Mouse (Mus musculus) lung, postnatal 0 days (tissue): ENCODE data around the gene Rpap3. TPM values are rescaled to one million over a fixed set of nuclear protein-coding genes. Genes with fewer than 3 reads are reported as not detected.

Experiments used
- ATAC-seq: fragments of 200-750 bp; cut with Nextera tagmentation; 2 replicates; pipeline ENCODE4 v1.8.0; 2017; ENCODE audit warnings: moderate library complexity
- DNase-seq: peaks from one replicate; pipeline ENCODE4 v3.0.0-alpha.2; 2016; ENCODE audit warnings: low spot score
- H3K27ac ChIP-seq: fragments of 300-500 bp; sonication (generic); 2 replicates; pipeline ENCODE4 v1.5.1; 2014; ENCODE audit warnings: antibody characterized with exemption, mild to moderate bottlenecking, low read length, mixed read lengths
- H3K27me3 ChIP-seq: fragments of 300-500 bp; sonication (generic); replicated peaks from 2 replicates; pipeline ENCODE4 v1.6.1; 2014; ENCODE audit warnings: low read length, mixed read lengths; ENCODE audit not compliant: insufficient read depth
- H3K36me3 ChIP-seq: fragments of 300-500 bp; sonication (generic); 2 replicates; pipeline ENCODE4 v1.6.1; 2014; ENCODE audit warnings: low read length, mixed read lengths; ENCODE audit not compliant: insufficient read depth
- H3K4me1 ChIP-seq: fragments of 300-500 bp; sonication (generic); 2 replicates; pipeline ENCODE4 v1.6.1; 2014; ENCODE audit warnings: antibody characterized with exemption, low read depth, low read length, mixed read lengths; ENCODE audit not compliant: insufficient read depth
- H3K4me2 ChIP-seq: fragments of 300-500 bp; sonication (generic); replicated peaks from 2 replicates; pipeline ENCODE4 v1.6.1; 2014; ENCODE audit warnings: low read depth, mild to moderate bottlenecking, low read length, moderate library complexity, mixed read lengths
- H3K4me3 ChIP-seq: fragments of 300-500 bp; sonication (generic); 2 replicates; pipeline ENCODE4 v1.5.1; 2014; ENCODE audit warnings: low read depth, low read length
- H3K9ac ChIP-seq: fragments of 300-500 bp; sonication (generic); replicated peaks from 2 replicates; pipeline ENCODE4 v1.6.1; 2014; ENCODE audit warnings: low read depth, mild to moderate bottlenecking
- H3K9me3 ChIP-seq: fragments of 300-500 bp; sonication (generic); 2 replicates; pipeline ENCODE4 v1.6.1; 2016; ENCODE audit warnings: low read length, mixed read lengths
- CTCF ChIP-seq: IDR thresholded peaks from 2 replicates; pipeline ENCODE4 v1.5.1; 2016; ENCODE audit warnings: antibody characterized with exemption, mild to moderate bottlenecking
- EP300 ChIP-seq: IDR thresholded peaks from 2 replicates; pipeline ENCODE4 v1.6.1; 2016; ENCODE audit warnings: antibody characterized with exemption, mild to moderate bottlenecking, control low read depth
- WGBS: fragments of 180-500 bp; shearing (Covaris S2); extraction: QIAGEN DNeasy Blood & Tissue Kit; methylation state at CpG from one replicate; pipeline ENCODE4 v1.1.7; 2014; 5-methylcytosine and 5-hydroxymethylcytosine counted together
- polyA plus RNA-seq: library from polyadenylated mRNA; unstranded; fragments of >200 nt; fragmentation: Nextera tagmentation; extraction: Ambion mirVana; gene quantifications from 2 replicates; pipeline ENCODE4 v1.2.1, GENCODE M21; 2015

The Rpap3 gene
- polyA plus RNA-seq, 1 experiment from 2014 or later: 14.3 TPM

DNA sequence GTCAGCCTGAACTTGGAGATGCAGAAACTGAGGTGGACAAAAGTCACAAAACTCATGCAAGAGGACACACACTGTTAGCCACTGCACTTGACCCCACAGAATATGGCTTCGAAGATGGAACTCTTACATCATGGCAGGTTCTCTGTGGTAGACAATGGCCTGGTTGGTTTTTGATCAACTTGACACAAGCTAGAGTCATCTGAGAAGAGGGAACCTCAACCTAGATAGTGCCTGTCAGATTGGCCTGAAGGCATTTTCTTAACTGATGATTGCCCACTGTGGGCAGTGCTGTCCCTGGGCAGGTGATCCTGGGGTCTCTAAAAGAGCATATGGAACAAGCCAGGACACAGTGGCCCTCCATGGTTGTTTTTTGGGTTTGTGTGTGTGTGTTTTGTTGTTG lies 10.1 kb upstream of the Rpap3 start:
- ATAC-seq: no peak

GRCm38 (mm10) chr15:97715083-97715482 lies 9.5 kb upstream of the Rpap3 start:
- no peak overlapping the region for H3K4me2 ChIP-seq
- H3K27ac ChIP-seq: no peak overlapping the region
- no peak overlapping the region for H3K4me3 ChIP-seq
- WGBS: 84% methylated on average over 8 of the region's 8 CpGs
- ATAC-seq (no peak), DNase-seq (no peak)
- H3K9me3 ChIP-seq: no peaks in the 10 kb centered on the region
- H3K36me3 ChIP-seq: no peaks in the 10 kb centered on the region
- no peaks in the 10 kb centered on the region for H3K27me3 ChIP-seq
- H3K9ac ChIP-seq: no peak overlapping the region
- peaks cover 9% of the 10 kb centered on the region for H3K4me1 ChIP-seq
- TF ChIP-seq EP300: no peak
- no peak for TF ChIP-seq CTCF

More for the DNA sequence above, 10.1 kb upstream of the Rpap3 start:
- Histone ChIP-seq H3K9ac (no peak overlapping the region), H3K36me3 (no peaks in the 10 kb centered on the region), H3K4me3 (no peak overlapping the region), H3K27me3 (no peaks in the 10 kb centered on the region), H3K4me2 (no peak overlapping the region), H3K4me1 (peaks cover 9% of the 10 kb centered on the region), H3K27ac (no peak overlapping the region), H3K9me3 (no peaks in the 10 kb centered on the region)
- 96% methylated on average over 1 of the region's 1 CpGs for WGBS
- no peak for TF ChIP-seq EP300
- no peak for TF ChIP-seq CTCF
- no peak for DNase-seq

GRCm38 (mm10) chr15:97712546-97712945 lies 6.9 kb upstream of the Rpap3 start:
- no peak overlapping the region for H3K4me2 ChIP-seq
- H3K4me3 ChIP-seq: no peak overlapping the region
- ATAC-seq (no peak), DNase-seq (no peak)
- no peaks in the 10 kb centered on the region for H3K9me3 ChIP-seq
- H3K9ac ChIP-seq: no peak overlapping the region
- H3K27ac ChIP-seq: no peak overlapping the region
- TF ChIP-seq CTCF (no peak), EP300 (no peak)
- H3K36me3 ChIP-seq: no peaks in the 10 kb centered on the region
- 56% methylated on average over 6 of the region's 6 CpGs for WGBS
- 0 out of 2 replicates have a peak, but pooled peaks cover 2% of the 10 kb centered on the region for H3K4me1 ChIP-seq
- H3K27me3 ChIP-seq: no peaks in the 10 kb centered on the region

DNA sequence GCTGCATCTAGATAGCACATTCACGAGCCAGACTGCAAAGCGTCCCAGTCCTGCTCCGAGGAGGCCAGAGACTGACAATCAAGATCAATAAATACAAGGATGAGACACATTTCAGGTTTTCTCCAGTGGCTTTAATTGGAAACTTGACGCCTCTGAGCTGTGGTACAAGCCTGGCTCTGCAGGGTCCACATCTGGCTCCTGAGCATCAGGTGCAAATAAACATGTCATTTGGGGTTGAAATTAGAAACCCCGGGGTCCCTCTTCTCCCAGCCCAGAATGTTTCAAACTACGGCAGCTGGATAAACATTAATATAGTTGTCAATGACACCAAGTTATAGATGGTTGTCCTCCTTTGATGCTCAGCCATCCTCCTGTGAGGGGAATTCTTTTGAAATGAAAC lies 5.3 kb upstream of the Rpap3 start:
- no peak overlapping the region for H3K4me3 ChIP-seq
- no peak overlapping the region for H3K9ac ChIP-seq
- TF ChIP-seq CTCF: no peak
- TF ChIP-seq EP300: no peak
- H3K9me3 ChIP-seq: no peaks in the 10 kb centered on the region
- H3K36me3 ChIP-seq: no peaks in the 10 kb centered on the region
- ATAC-seq (no peak), DNase-seq (no peak)
- WGBS: 55% methylated on average over 6 of the region's 6 CpGs
- H3K27ac ChIP-seq: no peak overlapping the region
- H3K27me3 ChIP-seq: no peaks in the 10 kb centered on the region
- H3K4me2 ChIP-seq: no peak overlapping the region
- H3K4me1 ChIP-seq: no peaks in the 10 kb centered on the region

DNA sequence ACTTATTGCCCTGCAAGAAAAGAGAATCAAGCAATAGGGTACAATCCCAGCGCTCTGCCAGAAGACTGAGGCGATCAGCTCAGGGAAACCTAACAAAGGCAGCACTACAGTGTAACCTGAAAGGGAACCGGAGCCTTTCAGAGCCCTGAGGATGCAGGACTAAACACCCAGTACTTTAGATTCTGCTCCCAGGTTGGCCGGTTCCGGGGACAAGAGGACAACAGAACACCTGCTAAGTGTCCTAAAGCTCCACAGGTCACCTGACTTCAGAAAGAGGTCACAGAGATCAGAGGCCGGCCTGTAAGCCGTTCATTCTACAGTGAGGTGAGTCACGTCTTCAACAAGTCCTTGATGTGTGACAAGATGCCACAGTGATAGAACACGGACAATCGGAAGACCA lies 9.0 kb downstream of the Rpap3 start:
- no peak overlapping the region for H3K4me3 ChIP-seq
- H3K27ac ChIP-seq: no peak overlapping the region
- no peak overlapping the region for H3K4me2 ChIP-seq
- H3K9ac ChIP-seq: no peak overlapping the region
- H3K4me1 ChIP-seq: no peaks in the 10 kb centered on the region
- DNase-seq: no peak
- no peak for ATAC-seq
- WGBS: 83% methylated on average over 10 of the region's 10 CpGs
- H3K36me3 ChIP-seq: peaks cover 30% of the 10 kb centered on the region; the same call in 1 of the 2 replicates
- no peaks in the 10 kb centered on the region for H3K27me3 ChIP-seq
- H3K9me3 ChIP-seq: no peaks in the 10 kb centered on the region
- TF ChIP-seq EP300: no peak
- TF ChIP-seq CTCF: no peak

GRCm38 (mm10) chr15:97693411-97693810 lies 12.2 kb downstream of the Rpap3 start:
- WGBS: 85% methylated on average over 5 of the region's 5 CpGs

GRCm38 (mm10) chr15:97684118-97684517 lies 21.5 kb downstream of the Rpap3 start:
- H3K36me3 ChIP-seq: peaks cover 31% of the 10 kb centered on the region

More at GRCm38 (mm10) chr15:97693411-97693810, 12.2 kb downstream of the Rpap3 start:
- no peak for DNase-seq
- H3K27ac ChIP-seq: no peak overlapping the region
- no peak for ATAC-seq
- no peaks in the 10 kb centered on the region for H3K27me3 ChIP-seq
- peaks cover 32% of the 10 kb centered on the region; the same call in 1 of the 2 replicates for H3K36me3 ChIP-seq
- no peak for TF ChIP-seq CTCF
- TF ChIP-seq EP300: no peak
- no peak overlapping the region for H3K4me2 ChIP-seq
- H3K9me3 ChIP-seq: no peaks in the 10 kb centered on the region
- no peak overlapping the region for H3K4me3 ChIP-seq
- no peak overlapping the region for H3K9ac ChIP-seq
- no peaks in the 10 kb centered on the region for H3K4me1 ChIP-seq

More at GRCm38 (mm10) chr15:97684118-97684517, 21.5 kb downstream of the Rpap3 start:
- Histone ChIP-seq H3K27me3 (no peaks in the 10 kb centered on the region), H3K9ac (no peak overlapping the region), H3K4me2 (no peak overlapping the region), H3K27ac (no peak overlapping the region), H3K9me3 (no peaks in the 10 kb centered on the region), H3K4me1 (no peaks in the 10 kb centered on the region), H3K4me3 (no peak overlapping the region)
- TF ChIP-seq EP300 (no peak), CTCF (no peak)
- DNase-seq (no peak), ATAC-seq (no peak)
- WGBS: 94% methylated on average over 9 of the region's 9 CpGs
